9 mouse cellular contexts compared by ENCODE assay signal in genomic region chr3:37845313-37846023, GRCm38 (mm10).
DNase-seq lines count a peak whose midpoint lies in the region; ATAC-seq and TF ChIP-seq lines count a peak whose summit lies in the region.
"Had no signal": no experiment of that assay in that cellular context is flagged by ENCODE, and none has a peak within 500 bp of the region (broad histone marks: within the 10 kb centered on the region; RNA-seq: fewer than 3 reads in every experiment).

No protein-coding gene starts in this region.

- no peak overlapping the region for H3K4me3 ChIP-seq in midbrain, postnatal 0 days (ENCODE audit: low read depth, low read length)
- no peak overlapping the region for H3K4me3 ChIP-seq in midbrain, embryonic 16.5 days (ENCODE audit: low read depth, low read length)

- DNase-seq in adrenal gland, postnatal 10 days: peak; percentile 60
- no peak for DNase-seq in adrenal gland, adult 8-10 months
- peak; percentile 42 for DNase-seq in midbrain, postnatal 0 days (ENCODE audit: low spot score)
- DNase-seq in heart, postnatal 14 days: peak; percentile 29 to 50
- peak; percentile 88 for DNase-seq in skeletal muscle tissue, adult 2 months (ENCODE audit: low read depth, low spot score)
- DNase-seq in embryo, embryonic 10.5 days (ENCODE audit: low spot score): no peak

- WGBS in midbrain, postnatal 0 days: 75% methylated on average over 11 of the region's 11 CpGs
- 79% methylated on average over 11 of the region's 11 CpGs for WGBS in midbrain, embryonic 16.5 days

- intact Hi-C loops in heart, postnatal 14 days (cut with DNase I): no loop called here

- TF ChIP-seq CTCF in midbrain, postnatal 0 days (IDR thresholded peaks at IDR 0.05): no peak

- no peak overlapping the region for H3K9ac ChIP-seq in midbrain, postnatal 0 days (replicated peaks; ENCODE audit: low read length, poor library complexity, severe bottlenecking)
- no peak overlapping the region for H3K9ac ChIP-seq in midbrain, embryonic 16.5 days (ENCODE audit: low read depth, low read length)

- H3K9me3 ChIP-seq in midbrain, postnatal 0 days (ENCODE audit: low read length): no peaks in the 10 kb centered on the region
- no peaks in the 10 kb centered on the region for H3K9me3 ChIP-seq in midbrain, embryonic 16.5 days (replicated peaks; ENCODE audit: control insufficient read depth, low read length, poor library complexity, severe bottlenecking)

- H3K27me3 ChIP-seq in midbrain, postnatal 0 days (ENCODE audit: insufficient read depth, low read length): no peaks in the 10 kb centered on the region
- no peaks in the 10 kb centered on the region for H3K27me3 ChIP-seq in midbrain, embryonic 16.5 days (ENCODE audit: control insufficient read depth, insufficient read depth, low read depth, low read length)

- H3K36me3 ChIP-seq in midbrain, postnatal 0 days (ENCODE audit: insufficient read depth, low read length): no peaks in the 10 kb centered on the region
- no peaks in the 10 kb centered on the region for H3K36me3 ChIP-seq in midbrain, embryonic 16.5 days (ENCODE audit: control insufficient read depth, insufficient read depth, low read length)

- no peak overlapping the region for H3K4me2 ChIP-seq in midbrain, postnatal 0 days (ENCODE audit: low read depth, low read length, poor library complexity, severe bottlenecking)
- H3K4me2 ChIP-seq in midbrain, embryonic 16.5 days (ENCODE audit: low read length): no peak overlapping the region

- no peaks in the 10 kb centered on the region for H3K4me1 ChIP-seq in midbrain, postnatal 0 days (ENCODE audit: insufficient read depth, low read length)
- no peaks in the 10 kb centered on the region; the same call in 1 of the 2 replicates for H3K4me1 ChIP-seq in midbrain, embryonic 16.5 days (ENCODE audit: control insufficient read depth, insufficient read depth, low read length)

- ATAC-seq in midbrain, postnatal 0 days (ENCODE audit: low FRiP score): no peak
- ATAC-seq in midbrain, embryonic 16.5 days: no peak
- ATAC-seq in megakaryocyte, adult 5-6 weeks (ENCODE audit: poor library complexity, severe bottlenecking): no peak
- ATAC-seq: hindbrain, embryonic 16.5 days had no signal

- no peak overlapping the region for H3K27ac ChIP-seq in midbrain, postnatal 0 days (ENCODE audit: low read depth, low read length)
- H3K27ac ChIP-seq in midbrain, embryonic 16.5 days (ENCODE audit: low read length): no peak overlapping the region

Comparison
In these comparisons a context has a peak if more than half of its experiments do, and no peak if none do; other contexts are left out.
1. DNase-seq: peak in adrenal gland, postnatal 10 days (single experiment), midbrain, postnatal 0 days (single experiment), heart, postnatal 14 days (2 of 2) and skeletal muscle tissue, adult 2 months (single experiment); none in adrenal gland, adult 8-10 months (single experiment) and embryo, embryonic 10.5 days (single experiment).